Mouse (Mus musculus) liver, embryonic 14.5 days (tissue): ENCODE results near the gene Olfr1369-ps1.

Experiments used
- CTCF ChIP-seq: IDR thresholded peaks from 2 replicates; pipeline ENCODE4 v1.5.1; 2016; ENCODE audit warnings: antibody characterized with exemption, low read depth, control low read depth
- EP300 ChIP-seq: IDR thresholded peaks from 2 replicates; pipeline ENCODE4 v1.6.1; 2016; ENCODE audit warnings: antibody characterized with exemption, low read depth

DNA sequence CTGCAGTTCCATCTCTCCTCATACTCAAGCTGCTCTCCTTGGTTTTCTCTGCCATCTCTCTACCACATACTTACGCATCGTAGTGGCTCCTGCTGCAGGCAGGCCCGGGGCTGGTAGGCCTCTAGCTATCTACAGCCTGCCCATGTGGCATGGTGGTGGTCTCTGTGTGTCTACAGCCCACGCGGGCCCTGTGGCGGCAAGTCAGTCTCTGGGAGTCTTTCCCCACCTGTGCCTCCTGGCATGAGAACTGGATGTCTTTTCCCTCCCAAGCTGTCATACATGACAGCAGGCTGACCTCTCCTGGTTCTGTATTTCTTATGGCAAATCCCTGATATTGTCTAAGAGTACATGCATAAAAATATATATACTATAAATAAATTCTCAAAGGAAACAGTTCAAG lies 842 bp upstream of the Olfr1369-ps1 start:
- TF ChIP-seq CTCF (no peak), EP300 (no peak)
